Mouse (Mus musculus) lung, embryonic 14.5 days (tissue): ENCODE data around the gene Ugt1a6a. TPM values are rescaled to one million over a fixed set of nuclear protein-coding genes. Genes with fewer than 3 reads are reported as not detected.
"Not testable (repeated sequence)": the region's sequence is repeated elsewhere in the genome, so short reads cannot be mapped to it uniquely, and the experiment has no call there.

ENCODE experiments used
- ATAC-seq: fragments of 200-750 bp; cut with Nextera tagmentation; 2 replicates; pipeline ENCODE4 v1.8.0; 2017; ENCODE audit warnings: mild to moderate bottlenecking, moderate TSS enrichment, moderate library complexity; ENCODE audit not compliant: insufficient read depth
- DNase-seq: peaks from one replicate; pipeline ENCODE4 v3.0.0-alpha.2; 2015
- H3K27ac ChIP-seq: fragments of 300-500 bp; sonication (generic); 2 replicates; pipeline ENCODE4 v1.5.1; 2014; ENCODE audit warnings: low read depth, mild to moderate bottlenecking, moderate library complexity
- H3K27me3 ChIP-seq: fragments of 300-500 bp; sonication (generic); 2 replicates; pipeline ENCODE4 v1.6.1; 2014; ENCODE audit warnings: low read length, control low read depth; ENCODE audit not compliant: insufficient read depth
- H3K36me3 ChIP-seq: fragments of 300-500 bp; sonication (generic); 2 replicates; pipeline ENCODE4 v1.6.1; 2014; ENCODE audit warnings: control low read depth; ENCODE audit not compliant: insufficient read depth
- H3K4me1 ChIP-seq: fragments of 300-500 bp; sonication (generic); 2 replicates; pipeline ENCODE4 v1.6.1; 2014; ENCODE audit warnings: antibody characterized with exemption, control low read depth; ENCODE audit not compliant: insufficient read depth
- H3K4me2 ChIP-seq: fragments of 300-500 bp; sonication (generic); 2 replicates; pipeline ENCODE4 v1.6.1; 2014; ENCODE audit warnings: mild to moderate bottlenecking
- H3K4me3 ChIP-seq: fragments of 300-500 bp; sonication (generic); 2 replicates; pipeline ENCODE4 v1.5.1; 2014; ENCODE audit warnings: low read depth, low read length
- H3K9ac ChIP-seq: fragments of 300-500 bp; sonication (generic); 2 replicates; pipeline ENCODE4 v1.6.1; 2014
- H3K9me3 ChIP-seq: fragments of 300-500 bp; sonication (generic); 2 replicates; pipeline ENCODE4 v1.6.1; 2016; ENCODE audit warnings: low read depth, low read length, control low read depth
- CTCF ChIP-seq: IDR thresholded peaks from 2 replicates; pipeline ENCODE4 v1.5.1; 2016; ENCODE audit warnings: antibody characterized with exemption, low read depth
- WGBS: fragments of 180-500 bp; shearing (Covaris S2); extraction: QIAGEN DNeasy Blood & Tissue Kit; methylation state at CpG from one replicate; pipeline ENCODE4 v1.1.7; 2014; 5-methylcytosine and 5-hydroxymethylcytosine counted together
- polyA plus RNA-seq: library from polyadenylated mRNA; unstranded; fragments of >200 nt; fragmentation: Nextera tagmentation; extraction: Ambion mirVana; gene quantifications from 2 replicates; pipeline ENCODE4 v1.2.1, GENCODE M21; 2014

Ugt1a6a gene
- polyA plus RNA-seq, 1 experiment from 2014 or later: 0.96 TPM

DNA sequence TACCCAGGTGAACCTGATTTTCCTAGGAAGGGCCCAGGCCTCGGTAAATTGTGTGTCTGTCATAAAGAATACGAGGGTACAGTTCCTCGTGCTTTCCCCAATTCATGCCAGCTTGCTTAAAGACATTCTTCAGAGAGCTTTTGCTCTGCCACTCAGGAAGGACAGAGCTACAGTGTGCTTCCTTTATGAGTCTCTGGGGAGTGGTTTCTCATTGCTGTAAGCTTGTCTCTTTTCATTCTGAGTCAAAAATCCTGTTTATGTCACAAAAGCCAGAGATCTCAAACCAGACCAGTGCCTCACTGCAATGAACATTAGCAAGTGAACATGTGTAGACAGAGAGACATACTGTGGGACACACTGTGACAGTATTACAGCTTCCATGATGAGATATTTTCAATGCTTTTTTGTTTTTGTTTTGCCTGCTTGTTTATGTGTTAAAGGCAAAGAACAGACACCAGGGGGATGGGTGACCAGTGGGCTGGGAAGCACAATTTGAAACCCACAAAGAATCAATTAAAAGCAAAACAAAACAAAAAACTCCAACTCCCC, 627 bp upstream of the Ugt1a6a start:
- Histone ChIP-seq H3K9me3 (no peaks in the 10 kb centered on the region), H3K4me1 (peaks cover 6% of the 10 kb centered on the region), H3K27ac (no peak overlapping the region), H3K27me3 (no peaks in the 10 kb centered on the region), H3K9ac (no peak overlapping the region), H3K4me2 (no peak overlapping the region), H3K36me3 (no peaks in the 10 kb centered on the region), H3K4me3 (no peak overlapping the region)
- TF ChIP-seq CTCF: no peak
- DNase-seq (no peak), ATAC-seq (no peak)
- 60% methylated on average over 3 of the region's 3 CpGs for WGBS

DNA sequence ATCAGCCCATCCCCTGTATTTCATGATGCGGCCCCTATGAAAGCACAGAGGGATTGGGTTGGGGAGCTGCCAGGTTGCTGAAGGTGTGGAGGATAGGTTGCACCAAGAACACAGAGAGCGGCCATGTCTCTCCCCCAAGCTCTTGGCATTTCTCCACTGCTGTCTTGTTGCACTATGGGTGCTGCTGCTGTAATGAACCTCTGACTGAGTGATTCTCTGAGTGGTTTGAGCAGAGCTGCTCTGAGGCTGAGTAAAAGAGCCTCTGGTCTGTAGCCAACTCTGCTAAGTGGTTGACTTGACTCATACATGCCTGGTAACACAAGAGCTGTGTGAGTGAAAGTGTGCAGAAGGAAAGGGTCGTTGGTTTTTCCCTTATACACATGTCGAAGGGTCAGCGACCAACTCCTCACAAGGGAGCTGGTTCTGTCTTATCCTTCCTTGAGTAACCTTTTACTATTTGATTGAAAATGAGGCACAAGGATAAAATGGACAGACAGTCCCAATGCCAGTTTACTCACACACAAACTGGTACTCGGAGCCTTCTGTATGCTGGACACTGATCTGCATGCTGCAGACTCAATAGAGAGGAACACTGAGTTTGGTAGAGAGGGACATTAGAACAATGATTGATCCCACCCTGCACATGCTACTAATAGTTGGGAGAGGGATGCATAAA, 758 bp downstream of the Ugt1a6a start:
- H3K36me3 ChIP-seq, DNase-seq, H3K27me3 ChIP-seq, H3K27ac ChIP-seq, H3K4me1 ChIP-seq, ATAC-seq, H3K4me2 ChIP-seq, H3K4me3 ChIP-seq, H3K9ac ChIP-seq, H3K9me3 ChIP-seq: not testable (repeated sequence)
- WGBS: 80% methylated on average over 5 of the region's 6 CpGs

DNA sequence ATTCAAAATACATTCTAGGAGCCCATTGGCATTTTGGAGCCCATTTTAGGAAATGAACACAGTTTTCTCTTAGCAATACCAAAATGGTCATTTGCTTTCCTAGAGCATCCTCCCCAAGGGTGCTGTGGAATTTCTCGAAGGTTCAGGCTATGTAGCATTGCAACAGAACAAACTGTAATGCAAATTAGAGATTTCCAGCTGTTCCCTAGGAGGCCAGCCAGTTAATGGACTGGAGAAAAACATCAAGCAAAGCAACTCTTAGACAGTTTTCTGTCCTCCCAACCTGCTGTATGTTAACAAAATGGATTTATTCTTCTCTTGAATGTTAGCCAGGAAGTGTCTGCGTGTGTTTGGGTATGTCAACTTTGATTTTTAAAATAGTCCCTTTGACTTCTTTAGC, 2.0 kb downstream of the Ugt1a6a start:
- DNase-seq: no peak
- no peaks in the 10 kb centered on the region for H3K9me3 ChIP-seq
- no peak overlapping the region for H3K9ac ChIP-seq
- H3K4me2 ChIP-seq: no peak overlapping the region
- H3K4me3 ChIP-seq: no peak overlapping the region
- H3K27ac ChIP-seq: no peak overlapping the region
- no peaks in the 10 kb centered on the region for H3K36me3 ChIP-seq
- no peak for ATAC-seq
- peaks cover 6% of the 10 kb centered on the region for H3K4me1 ChIP-seq
- no peaks in the 10 kb centered on the region for H3K27me3 ChIP-seq
- whole genome bisulfite sequencing: 61% methylated on average over 2 of the region's 2 CpGs
- TF ChIP-seq CTCF: no peak

DNA sequence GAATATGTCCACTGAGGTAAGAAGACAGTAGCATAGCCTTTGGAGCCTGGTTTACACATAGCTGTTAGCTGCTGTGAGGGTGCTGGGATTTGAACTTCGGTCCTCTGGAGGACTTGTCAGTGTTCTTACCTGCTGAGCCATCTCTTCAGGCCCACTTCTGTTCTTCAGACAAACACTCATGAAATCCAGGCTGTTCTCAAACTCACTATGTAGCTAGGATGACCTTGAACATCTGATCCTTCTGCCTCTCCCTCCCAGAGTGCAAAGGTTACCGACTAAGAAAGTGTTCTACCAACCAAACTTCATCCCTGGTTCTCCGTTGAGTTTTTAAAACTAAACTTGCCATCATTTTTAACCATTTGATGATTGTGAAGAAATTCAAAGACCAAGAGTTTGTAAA, 2.7 kb downstream of the Ugt1a6a start:
- H3K9me3 ChIP-seq: no peaks in the 10 kb centered on the region
- no peak overlapping the region for H3K9ac ChIP-seq
- peaks cover 6% of the 10 kb centered on the region for H3K4me1 ChIP-seq
- H3K27me3 ChIP-seq: no peaks in the 10 kb centered on the region
- H3K4me2 ChIP-seq: no peak overlapping the region
- no peak overlapping the region for H3K27ac ChIP-seq
- ATAC-seq (no peak), DNase-seq (no peak)
- no peaks in the 10 kb centered on the region for H3K36me3 ChIP-seq
- WGBS: 76% methylated on average over 3 of the region's 3 CpGs
- no peak for TF ChIP-seq CTCF
- H3K4me3 ChIP-seq: no peak overlapping the region

DNA sequence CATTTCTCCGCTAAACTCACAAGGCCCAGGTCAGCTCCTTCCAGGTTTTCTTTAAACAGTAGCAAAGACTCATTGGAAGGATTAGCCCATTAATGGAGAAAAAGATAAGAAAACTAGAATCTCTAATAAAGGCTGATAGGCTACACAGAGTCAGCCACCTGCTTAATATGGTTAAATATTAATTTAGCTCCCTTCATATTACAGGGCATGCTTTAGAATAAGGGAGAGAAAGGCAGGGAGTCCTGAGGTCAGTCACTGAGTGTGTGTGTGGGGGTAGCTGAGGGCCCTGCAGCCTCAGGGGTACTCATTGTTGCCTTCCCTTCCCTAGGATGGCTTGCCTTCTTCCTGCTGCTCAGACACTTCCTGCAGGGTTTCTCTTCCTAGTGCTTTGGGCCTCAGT, 3.5 kb downstream of the Ugt1a6a start:
- no peaks in the 10 kb centered on the region for H3K27me3 ChIP-seq
- DNase-seq (no peak), ATAC-seq (no peak)
- H3K9ac ChIP-seq: no peak overlapping the region
- no peaks in the 10 kb centered on the region for H3K9me3 ChIP-seq
- no peaks in the 10 kb centered on the region for H3K36me3 ChIP-seq
- H3K27ac ChIP-seq: no peak overlapping the region
- TF ChIP-seq CTCF: no peak
- 82% methylated on average over 1 of the region's 1 CpGs for WGBS
- H3K4me2 ChIP-seq: no peak overlapping the region
- H3K4me1 ChIP-seq: peaks cover 6% of the 10 kb centered on the region
- H3K4me3 ChIP-seq: no peak overlapping the region

DNA sequence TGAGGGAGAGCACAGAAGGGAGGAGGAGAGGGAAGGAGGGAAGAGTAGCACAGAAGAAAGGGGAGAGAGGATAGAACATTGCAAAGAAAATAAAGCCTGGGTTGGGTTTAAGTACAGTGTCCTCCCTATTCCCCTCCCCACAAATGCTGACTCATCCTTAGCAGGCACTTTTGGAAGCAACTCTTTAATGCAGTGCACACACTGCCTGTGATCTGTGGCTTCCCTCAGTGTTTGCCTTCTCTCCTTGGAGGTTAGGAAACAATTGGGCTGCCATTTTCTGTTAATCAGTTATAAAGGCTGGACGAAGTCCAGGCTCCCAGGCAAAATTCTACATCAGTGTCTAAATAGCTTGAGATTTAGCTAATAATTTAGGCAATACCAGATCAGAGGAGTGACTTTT, 5.9 kb downstream of the Ugt1a6a start:
- not testable (repeated sequence) for H3K36me3 ChIP-seq, H3K27me3 ChIP-seq, H3K9ac ChIP-seq, H3K4me1 ChIP-seq, H3K4me3 ChIP-seq, H3K4me2 ChIP-seq, H3K9me3 ChIP-seq, H3K27ac ChIP-seq
- peak; percentile 30 for DNase-seq
- WGBS: 44% methylated on average over 1 of the region's 1 CpGs
- ATAC-seq: peak; percentile 56; the same call in 1 of the 2 replicates

DNA sequence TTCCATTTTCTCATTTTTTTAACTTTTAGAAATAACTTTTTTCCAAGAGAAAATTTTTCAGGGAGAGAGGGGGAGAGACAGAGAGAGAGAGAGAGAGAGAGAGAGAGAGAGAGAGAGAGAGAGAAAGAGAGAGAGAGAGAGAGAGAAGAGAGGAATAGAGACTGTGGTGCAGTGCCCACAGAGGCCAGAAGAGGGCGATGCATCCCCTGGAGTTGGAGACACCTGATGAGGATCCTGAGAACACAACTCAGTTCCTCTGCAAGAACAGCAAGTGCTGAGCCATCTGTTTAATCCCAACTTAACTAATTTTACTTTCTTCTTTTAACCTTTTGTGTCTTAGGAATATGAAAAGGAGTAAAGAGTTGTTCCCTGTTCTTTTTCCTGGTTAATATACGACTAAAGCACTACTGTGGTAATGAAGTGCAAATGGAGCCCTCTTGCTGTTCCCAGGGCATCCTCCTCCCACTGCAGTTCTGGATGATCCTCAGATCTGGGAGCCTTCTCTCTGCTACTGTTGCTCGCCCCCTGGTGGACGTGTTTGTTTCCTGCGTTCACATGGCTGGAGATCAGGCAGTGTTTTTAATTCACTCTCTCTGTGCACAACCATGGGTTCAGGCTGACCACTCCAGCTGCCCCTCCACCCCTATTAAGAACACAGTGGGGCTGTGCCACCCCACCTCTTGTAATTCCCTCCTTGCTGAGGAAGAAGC, 9.5 kb downstream of the Ugt1a6a start:
- peak; percentile 52 for TF ChIP-seq CTCF
- H3K4me1 ChIP-seq, H3K36me3 ChIP-seq, H3K4me2 ChIP-seq, H3K27ac ChIP-seq, H3K27me3 ChIP-seq, H3K9me3 ChIP-seq, H3K4me3 ChIP-seq, H3K9ac ChIP-seq: not testable (repeated sequence)
- DNase-seq: peak; percentile 57
- WGBS: 4% methylated on average over 5 of the region's 5 CpGs
- ATAC-seq: peak; percentile 63; the same call in 1 of the 2 replicates
